Mouse (Mus musculus): ENCODE measurements around the gene Ppp6r3. TPM values are rescaled to one million over a fixed set of nuclear protein-coding genes. Genes with fewer than 3 reads are reported as not detected.

Ppp6r3 gene
- polyA plus RNA-seq, 1 experiment, result 46.7 TPM

DNA sequence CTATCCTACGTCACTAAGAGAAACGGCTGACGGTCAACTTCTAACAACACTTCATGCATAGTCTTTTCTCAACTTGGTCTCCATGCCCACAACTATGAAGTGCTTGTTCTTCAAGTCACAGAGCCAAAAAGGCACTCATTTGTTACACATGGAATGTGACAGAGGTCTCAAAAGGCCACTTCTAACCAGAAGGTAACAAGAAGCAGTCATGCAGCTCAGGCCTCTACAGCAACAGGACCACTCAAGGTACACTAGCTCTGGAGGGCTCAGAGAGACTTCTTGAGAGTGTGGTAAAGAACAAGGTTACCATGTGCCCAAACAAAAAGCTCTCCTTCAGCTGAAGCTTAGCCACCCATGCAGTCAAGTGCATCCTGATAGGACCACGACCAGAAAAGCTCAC lies 46.9 kb downstream of the Ppp6r3 start:
- DNase-seq (ENCODE audit: low spot score), result no peak

DNA sequence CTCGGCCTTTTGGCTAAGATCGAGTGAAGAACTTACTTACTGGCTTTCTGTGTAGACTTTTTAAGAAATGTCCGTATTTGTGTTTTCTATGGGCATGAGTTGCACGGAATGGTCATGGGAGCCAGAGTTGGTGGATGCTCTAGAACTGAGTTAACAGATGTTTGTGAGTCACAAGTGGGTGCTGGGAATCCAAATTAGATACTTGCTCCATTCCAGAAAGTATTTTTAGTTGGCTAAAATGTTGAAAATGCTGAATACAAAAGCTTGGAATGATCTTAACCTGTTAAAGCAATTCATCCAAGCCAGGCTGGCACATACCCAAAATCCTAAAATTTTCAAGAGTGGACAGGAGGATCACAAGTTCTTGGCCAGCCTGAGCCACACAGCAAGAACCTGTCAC lies 48.0 kb downstream of the Ppp6r3 start:
- no peak for DNase-seq (ENCODE audit: low spot score)

- DNase-seq (ENCODE audit: low spot score), result no peak
Observed at GRCm38 (mm10) chr19:3519471-3520169, 55.9 kb downstream of the Ppp6r3 start.

DNA sequence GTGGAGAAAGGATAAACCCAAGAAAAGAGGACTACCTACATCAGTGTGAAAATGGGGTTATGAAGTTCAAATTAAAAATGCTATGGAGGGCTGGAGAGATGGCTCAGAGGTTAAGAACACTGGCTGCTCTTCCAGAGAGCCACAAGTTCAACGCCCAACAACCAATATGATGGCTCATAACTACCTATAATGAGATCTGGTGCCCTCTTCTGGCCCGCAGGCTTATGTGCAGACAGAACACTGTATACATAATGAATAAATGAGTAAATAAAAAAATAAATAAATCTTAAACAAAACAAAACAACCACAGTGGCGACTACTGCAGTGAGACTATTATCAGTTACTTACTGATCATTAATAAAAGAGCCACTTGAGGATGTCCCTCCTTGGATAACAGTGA lies 78.3 kb downstream of the Ppp6r3 start:
- no peak for DNase-seq (ENCODE audit: low spot score)

DNA sequence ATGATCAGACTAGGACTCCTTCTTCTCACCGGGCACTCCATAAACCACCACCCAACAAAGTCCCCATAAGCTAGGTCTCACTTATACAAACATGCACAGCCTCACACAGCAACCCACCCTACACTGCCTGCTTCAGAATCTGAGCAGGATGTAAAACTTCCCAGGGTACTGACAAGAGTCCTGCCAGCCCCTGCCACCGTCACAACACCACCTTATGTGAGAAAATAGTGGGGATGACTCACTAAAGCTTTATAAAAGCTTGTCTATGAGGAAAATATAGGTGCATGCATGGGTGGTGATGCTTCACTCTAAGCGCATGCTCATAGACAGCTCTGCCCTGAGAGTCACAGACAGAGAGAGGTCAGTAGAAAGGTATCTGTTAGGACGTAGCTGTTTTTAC lies 85.7 kb downstream of the Ppp6r3 start:
- no peak for DNase-seq (ENCODE audit: low spot score)

DNA sequence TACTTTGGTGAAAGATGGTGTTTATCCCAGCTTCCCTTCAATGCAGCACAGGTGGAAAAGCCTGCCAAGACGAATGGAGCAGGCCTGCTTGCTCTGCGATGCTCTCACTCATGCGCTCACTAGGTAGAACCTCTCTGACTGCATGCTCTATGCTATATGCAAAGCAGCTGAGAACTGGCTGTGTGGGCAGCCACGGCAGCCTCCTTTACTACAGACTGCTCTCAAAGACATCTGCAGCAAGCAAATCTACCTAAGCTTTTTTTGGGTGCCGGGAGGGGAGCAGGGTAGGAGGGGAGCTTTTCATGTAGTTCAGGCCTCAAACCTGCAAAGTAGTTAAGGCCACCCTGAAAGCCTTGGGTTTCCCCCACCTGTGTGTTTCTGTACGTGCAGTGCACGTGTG lies 92.7 kb downstream of the Ppp6r3 start:
- DNase-seq (ENCODE audit: low spot score), result no peak

DNA sequence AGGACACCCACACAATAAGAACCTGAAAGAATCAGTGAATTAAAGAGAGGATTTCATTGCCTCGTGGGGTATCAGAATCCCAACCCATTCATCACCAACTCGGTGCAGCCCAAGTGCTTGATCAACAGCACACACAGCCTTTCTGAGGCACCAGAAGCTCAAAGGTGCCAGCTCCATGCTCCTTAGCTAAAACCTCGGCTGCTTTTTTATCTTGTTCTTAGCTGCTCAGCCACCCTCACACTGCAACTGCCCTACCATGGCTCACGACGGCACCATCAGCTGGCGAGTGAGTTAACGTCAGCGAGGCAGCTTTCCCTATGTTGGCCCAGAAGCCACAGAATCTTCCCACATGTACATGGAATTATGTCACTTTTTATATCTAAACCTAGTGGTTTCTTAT lies 95.4 kb downstream of the Ppp6r3 start:
- DNase-seq (ENCODE audit: low spot score), result no peak

- no peak for DNase-seq (ENCODE audit: low spot score)
Observed at GRCm38 (mm10) chr19:3476996-3477395, 98.6 kb downstream of the Ppp6r3 start.

DNA sequence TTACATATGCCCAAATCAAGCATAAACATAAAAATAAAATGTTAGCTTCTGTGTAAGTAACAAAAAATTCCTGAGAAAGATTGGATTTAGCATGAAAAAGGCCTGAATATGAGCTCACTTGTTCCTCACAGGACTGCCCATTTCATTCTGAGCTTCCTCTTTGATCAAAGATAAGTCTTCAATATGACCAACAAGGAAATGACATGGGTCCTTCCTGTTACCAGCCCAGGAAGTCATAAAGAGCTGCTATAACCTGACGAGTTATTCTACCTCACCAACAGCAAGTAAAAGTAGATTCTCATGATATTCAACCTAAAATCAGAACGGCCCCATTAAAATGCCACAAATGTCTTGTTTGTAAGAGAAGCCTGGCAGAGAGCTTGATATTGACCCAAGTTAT lies 104.3 kb downstream of the Ppp6r3 start:
- DNase-seq (ENCODE audit: low spot score), result no peak

DNA sequence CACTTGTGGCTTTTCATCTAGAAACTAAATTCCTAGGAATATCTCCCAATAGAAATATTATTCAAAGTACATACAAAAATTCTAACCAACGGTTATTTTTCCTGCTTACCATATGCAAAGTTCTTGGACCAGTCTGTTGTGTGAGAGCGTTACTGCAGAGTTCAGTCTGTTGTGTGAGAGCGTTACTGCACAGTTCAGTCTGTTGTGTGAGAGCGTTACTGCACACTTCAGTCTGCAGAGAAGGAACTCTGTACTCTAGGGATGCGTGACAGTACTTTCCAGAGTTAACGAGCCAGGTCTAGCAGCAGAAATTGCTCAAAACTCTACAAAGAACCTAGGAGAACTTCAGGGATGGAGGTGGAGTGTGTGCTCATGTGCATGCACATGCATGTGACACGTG lies 108.0 kb downstream of the Ppp6r3 start:
- no peak for DNase-seq (ENCODE audit: low spot score)

DNA sequence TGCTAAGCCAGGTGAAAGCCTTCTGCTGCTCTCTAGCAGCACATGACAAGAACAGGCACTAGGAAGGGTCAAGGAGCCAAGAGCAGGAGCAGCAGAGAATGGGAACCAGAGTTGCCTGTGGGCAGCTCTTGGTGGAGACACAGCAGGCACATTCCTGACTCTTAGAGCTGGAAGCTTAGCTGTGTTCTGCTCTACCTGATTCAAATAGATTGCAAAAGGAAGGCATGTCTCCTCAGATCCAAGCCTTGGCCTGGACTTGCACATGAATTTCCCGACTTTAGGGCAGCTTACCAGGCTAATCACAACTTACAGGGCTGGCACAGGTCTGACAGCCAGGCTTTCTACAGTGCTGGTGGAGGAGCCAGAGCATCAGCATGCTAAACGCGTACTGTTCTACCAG lies 115.6 kb downstream of the Ppp6r3 start:
- no peak for DNase-seq (ENCODE audit: low spot score)

GRCm38 (mm10) chr19:3458331-3459099 lies 117.0 kb downstream of the Ppp6r3 start:
- DNase-seq (ENCODE audit: low spot score), result no peak

DNA sequence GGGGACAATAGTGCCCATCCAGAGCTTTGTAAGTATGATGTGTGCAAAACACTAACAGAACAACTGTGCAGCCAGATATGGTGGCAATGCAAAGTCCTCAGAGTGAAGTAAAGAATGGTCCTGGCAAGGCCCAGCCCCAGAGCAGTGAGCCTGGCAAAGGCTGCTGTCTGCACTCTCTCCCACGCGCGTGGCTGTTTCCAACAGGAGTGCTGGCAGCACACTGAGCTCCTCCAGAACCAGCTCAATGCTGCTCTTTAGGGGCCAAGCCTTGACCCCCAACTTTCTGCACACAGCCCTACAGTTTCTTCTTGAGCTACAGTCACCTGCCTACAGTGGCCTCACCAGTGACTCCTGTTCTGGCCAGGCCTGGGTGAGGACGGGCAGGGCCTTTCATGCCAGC lies 117.8 kb downstream of the Ppp6r3 start:
- no peak for DNase-seq (ENCODE audit: low spot score)

GRCm38 (mm10) chr19:3451649-3452048 lies 123.9 kb downstream of the Ppp6r3 start:
- no peak for DNase-seq (ENCODE audit: low spot score)

DNA sequence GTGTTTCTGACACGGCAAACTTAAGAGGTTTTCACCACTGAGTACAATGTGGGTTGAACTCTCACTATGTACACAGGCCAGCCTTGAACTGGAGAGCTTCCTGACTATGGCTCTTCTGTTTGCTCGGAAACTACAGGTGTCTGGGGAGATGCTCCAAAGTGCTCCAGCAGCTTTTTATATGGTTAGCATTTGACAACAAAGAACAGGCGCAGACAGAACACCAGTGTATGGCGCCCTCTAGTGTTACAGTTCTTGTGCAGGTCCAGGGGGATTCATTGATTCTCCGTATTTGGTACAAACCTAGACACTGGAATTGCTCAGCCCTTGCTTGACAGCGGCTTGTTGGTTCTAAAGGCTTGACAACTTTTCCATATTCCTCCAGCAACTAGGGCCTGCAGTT lies 124.4 kb downstream of the Ppp6r3 start:
- DNase-seq (ENCODE audit: low spot score), result no peak

- DNase-seq (ENCODE audit: low spot score), result no peak
Observed at GRCm38 (mm10) chr19:3450714-3451113, 124.8 kb downstream of the Ppp6r3 start.

GRCm38 (mm10) chr19:3449248-3449647 lies 126.3 kb downstream of the Ppp6r3 start:
- no peak for DNase-seq (ENCODE audit: low spot score)

DNA sequence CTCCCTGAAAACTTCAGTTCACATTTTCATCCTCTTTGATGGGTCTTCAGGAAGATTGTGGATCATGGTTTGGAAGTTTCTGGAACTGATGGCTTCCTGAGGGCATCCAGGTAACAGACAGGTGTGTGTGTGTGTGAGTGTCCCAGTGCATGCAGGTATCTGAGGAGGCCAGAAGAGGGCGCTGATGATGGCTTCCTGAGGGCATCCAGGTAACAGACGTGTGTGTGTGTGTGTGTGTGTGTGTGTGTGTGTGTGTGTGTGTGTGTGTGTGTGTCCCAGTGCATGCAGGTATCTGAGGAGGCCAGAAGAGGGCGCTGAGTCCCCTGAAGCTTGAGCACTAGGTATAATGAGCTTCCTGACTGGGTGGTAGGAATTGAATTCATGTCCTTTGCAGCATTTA lies 128.2 kb downstream of the Ppp6r3 start:
- no peak for DNase-seq (ENCODE audit: low spot score)

DNA sequence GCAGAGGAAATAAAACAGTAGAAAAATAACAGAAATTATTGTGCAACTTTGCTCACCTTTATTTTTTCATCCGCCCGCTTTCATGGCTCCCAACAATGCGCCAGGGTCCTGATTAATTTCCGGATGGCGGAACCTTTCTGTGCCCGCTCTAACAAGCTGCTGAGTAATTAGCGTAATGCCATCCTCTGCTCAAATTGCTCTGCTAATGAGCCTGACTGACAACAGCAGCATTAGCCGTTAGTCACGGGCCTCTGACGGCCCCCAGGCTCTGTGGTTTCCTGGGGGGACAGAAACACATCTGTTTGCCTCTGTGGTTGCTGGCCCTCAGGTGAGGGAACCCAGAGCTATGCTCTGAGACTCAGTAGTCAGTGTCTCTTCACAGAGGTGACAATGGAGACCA lies 134.5 kb downstream of the Ppp6r3 start:
- no peak for DNase-seq (ENCODE audit: low spot score)

GRCm38 (mm10) chr19:3440667-3441066 lies 134.9 kb downstream of the Ppp6r3 start:
- DNase-seq (ENCODE audit: low spot score), result no peak

DNA sequence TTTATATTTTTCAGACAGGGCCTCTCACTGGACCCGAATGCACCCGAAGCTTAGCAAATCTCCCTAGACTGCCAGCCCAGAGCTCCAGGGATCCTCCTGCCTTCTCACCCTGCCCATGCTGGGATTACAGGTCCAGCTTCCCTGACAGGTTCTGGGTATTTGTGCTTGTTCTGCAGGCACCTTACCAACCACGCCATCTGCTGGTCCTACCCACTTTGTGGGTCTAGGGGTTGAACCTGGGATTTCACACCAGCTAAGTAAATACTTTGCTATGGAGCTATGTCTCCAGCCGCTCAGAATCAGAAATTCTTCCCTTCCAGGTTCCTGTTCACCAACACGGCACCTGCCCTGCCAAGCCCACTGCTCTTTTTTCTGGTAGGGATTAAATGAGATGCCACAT lies 137.6 kb downstream of the Ppp6r3 start:
- DNase-seq (ENCODE audit: low spot score), result no peak

DNA sequence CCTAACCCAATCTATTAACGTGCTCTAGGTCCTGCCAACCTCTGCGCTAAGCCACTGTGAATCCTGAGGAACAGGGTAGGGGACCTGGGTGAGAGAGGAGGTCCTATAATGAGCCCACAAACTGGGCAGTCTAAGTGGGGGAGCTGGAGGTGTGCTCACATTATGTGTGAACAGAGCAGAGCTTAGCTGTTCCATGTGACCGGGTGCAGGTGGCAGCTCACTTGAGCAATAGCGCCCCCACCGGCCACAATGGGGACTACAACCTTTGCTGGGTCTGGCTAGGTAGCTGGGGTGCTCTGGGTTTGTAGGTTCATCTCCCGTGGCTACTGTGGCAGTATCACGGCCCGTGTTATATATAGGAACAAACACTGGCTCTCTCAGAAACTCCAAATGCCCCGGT lies 138.7 kb downstream of the Ppp6r3 start:
- DNase-seq (ENCODE audit: low spot score), result no peak

DNA sequence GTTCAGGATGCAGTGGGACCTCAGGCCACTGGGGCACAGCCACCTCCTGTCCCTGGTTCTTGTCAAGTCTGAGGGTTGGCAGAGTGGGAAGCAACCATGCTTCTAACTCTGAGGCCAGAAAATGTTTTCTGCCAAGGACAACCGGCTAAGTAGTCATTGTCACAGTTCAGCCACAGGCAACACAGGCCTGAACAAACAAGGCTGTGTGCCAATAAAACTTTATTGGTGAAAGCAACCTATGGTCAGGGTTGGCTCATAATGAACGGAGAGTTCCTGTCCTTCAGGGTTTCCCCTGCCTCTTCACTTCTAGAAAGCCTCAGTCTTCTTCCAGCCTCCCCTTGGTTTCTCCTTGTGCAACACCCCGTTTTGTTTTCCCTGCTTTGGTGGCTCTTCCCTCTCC lies 139.7 kb downstream of the Ppp6r3 start:
- no peak for DNase-seq (ENCODE audit: low spot score)

- DNase-seq (ENCODE audit: low spot score), result no peak
Observed at GRCm38 (mm10) chr19:3434641-3435040, 140.9 kb downstream of the Ppp6r3 start.
